Mouse (Mus musculus): ENCODE data around the gene Zfp341. TPM values are rescaled to one million over a fixed set of nuclear protein-coding genes. Genes with fewer than 3 reads are reported as not detected.

Zfp341 gene
- total RNA-seq, 2 experiments from 2014 or later = 6.4 to 11.0 TPM

GRCm38 (mm10) chr2:154624137-154624536 is 11.0 kb downstream of the Zfp341 start:
- ATAC-seq (replicated peaks; ENCODE audit: low FRiP score, poor library complexity, severe bottlenecking) = no peak

- ATAC-seq (replicated peaks; ENCODE audit: low FRiP score, poor library complexity, severe bottlenecking) = no peak
These were observed 17.4 kb downstream of the Zfp341 start for GRCm38 (mm10) chr2:154630531-154630930.

- peak; percentile 72 for ATAC-seq (replicated peaks; ENCODE audit: low FRiP score, poor library complexity, severe bottlenecking)
These were observed 19.2 kb downstream of the Zfp341 start for GRCm38 (mm10) chr2:154632203-154632780.

- ATAC-seq (replicated peaks; ENCODE audit: low FRiP score, poor library complexity, severe bottlenecking) = peak; percentile 44
These were observed 20.1 kb downstream of the Zfp341 start for GRCm38 (mm10) chr2:154633039-154633742.

- ATAC-seq (replicated peaks; ENCODE audit: low FRiP score, poor library complexity, severe bottlenecking) = peak; percentile 56
These were observed 21.0 kb downstream of the Zfp341 start for GRCm38 (mm10) chr2:154633876-154634644.

- ATAC-seq (replicated peaks; ENCODE audit: low FRiP score, poor library complexity, severe bottlenecking) = no peak
These were observed 22.7 kb downstream of the Zfp341 start for GRCm38 (mm10) chr2:154635826-154636225.

- ATAC-seq (replicated peaks; ENCODE audit: low FRiP score, poor library complexity, severe bottlenecking) = no peak
These were observed 25.4 kb downstream of the Zfp341 start for GRCm38 (mm10) chr2:154638521-154638920.

GRCm38 (mm10) chr2:154639115-154639514 is 26.0 kb downstream of the Zfp341 start:
- no peak for ATAC-seq (replicated peaks; ENCODE audit: low FRiP score, poor library complexity, severe bottlenecking)

GRCm38 (mm10) chr2:154641176-154641575 is 28.1 kb downstream of the Zfp341 start:
- ATAC-seq (replicated peaks; ENCODE audit: low FRiP score, poor library complexity, severe bottlenecking) = no peak

GRCm38 (mm10) chr2:154642005-154642459 is 28.9 kb downstream of the Zfp341 start:
- no peak for ATAC-seq (replicated peaks; ENCODE audit: low FRiP score, poor library complexity, severe bottlenecking)

- no peak for ATAC-seq (replicated peaks; ENCODE audit: low FRiP score, poor library complexity, severe bottlenecking)
These were observed 29.8 kb downstream of the Zfp341 start for GRCm38 (mm10) chr2:154642712-154643385.

- ATAC-seq (replicated peaks; ENCODE audit: low FRiP score, poor library complexity, severe bottlenecking) = peak; percentile 70
These were observed 33.5 kb downstream of the Zfp341 start for GRCm38 (mm10) chr2:154646634-154647033.

- ATAC-seq (replicated peaks; ENCODE audit: low FRiP score, poor library complexity, severe bottlenecking) = no peak
These were observed 35.0 kb downstream of the Zfp341 start for GRCm38 (mm10) chr2:154648086-154648485.

- ATAC-seq (replicated peaks; ENCODE audit: low FRiP score, poor library complexity, severe bottlenecking) = no peak
These were observed 37.3 kb downstream of the Zfp341 start for GRCm38 (mm10) chr2:154650404-154650803.

GRCm38 (mm10) chr2:154651363-154651762 is 38.3 kb downstream of the Zfp341 start, which contains the start of gene Chmp4b:
Gene Chmp4b, plus strand, starts transcription at chr2:154651705.
- ATAC-seq (replicated peaks; ENCODE audit: low FRiP score, poor library complexity, severe bottlenecking) = no peak

- ATAC-seq (replicated peaks; ENCODE audit: low FRiP score, poor library complexity, severe bottlenecking) = no peak
These were observed 41.9 kb downstream of the Zfp341 start for GRCm38 (mm10) chr2:154654976-154655375.

- no peak for ATAC-seq (replicated peaks; ENCODE audit: low FRiP score, poor library complexity, severe bottlenecking)
These were observed 42.8 kb downstream of the Zfp341 start for GRCm38 (mm10) chr2:154655878-154656414.

- ATAC-seq (replicated peaks; ENCODE audit: low FRiP score, poor library complexity, severe bottlenecking) = peak; percentile 90
These were observed 43.8 kb downstream of the Zfp341 start for GRCm38 (mm10) chr2:154656710-154657485.
